Mouse (Mus musculus) embryonic facial prominence, embryonic 14.5 days (tissue): ENCODE measurements at regions not wholly inside any gene's neighbourhood (a gene's known extent, or its start where the extent isn't known, plus 50 kb on each side); places are given as distances from the start of the nearest gene placed in this dataset.

Source experiments
- ATAC-seq: fragments of 200-750 bp; cut with Nextera tagmentation; 2 replicates; pipeline ENCODE4 v1.8.0; 2017; ENCODE audit warnings: low read depth, moderate number of reproducible peaks, moderate TSS enrichment
- DNase-seq: peaks from one replicate; pipeline ENCODE4 v3.0.0-alpha.2; 2015; ENCODE audit warnings: low spot score
- H3K27ac ChIP-seq: fragments of 300-500 bp; sonication (generic); replicated peaks from 2 replicates; pipeline ENCODE4 v1.5.1; 2014; ENCODE audit warnings: low read depth, mild to moderate bottlenecking, low read length, moderate library complexity
- H3K27me3 ChIP-seq: fragments of 300-500 bp; sonication (generic); replicated peaks from 2 replicates; pipeline ENCODE4 v1.6.1; 2014; ENCODE audit warnings: low read length; ENCODE audit not compliant: control insufficient read depth, insufficient read depth
- H3K36me3 ChIP-seq: fragments of 300-500 bp; sonication (generic); 2 replicates; pipeline ENCODE4 v1.6.1; 2014; ENCODE audit warnings: low read length, mixed read lengths; ENCODE audit not compliant: control insufficient read depth, insufficient read depth
- H3K4me1 ChIP-seq: fragments of 300-500 bp; sonication (generic); 2 replicates; pipeline ENCODE4 v1.6.1; 2014; ENCODE audit warnings: antibody characterized with exemption, low read length; ENCODE audit not compliant: control insufficient read depth, insufficient read depth
- H3K4me2 ChIP-seq: fragments of 300-500 bp; sonication (generic); 2 replicates; pipeline ENCODE4 v1.6.1; 2014; ENCODE audit warnings: low read depth, mild to moderate bottlenecking, low read length, moderate library complexity, mixed read lengths
- H3K4me3 ChIP-seq: fragments of 300-500 bp; sonication (generic); 2 replicates; pipeline ENCODE4 v1.5.1; 2014; ENCODE audit warnings: low read depth, mild to moderate bottlenecking, low read length
- H3K9ac ChIP-seq: fragments of 300-500 bp; sonication (generic); 2 replicates; pipeline ENCODE4 v1.6.1; 2014; ENCODE audit warnings: low read depth, mild to moderate bottlenecking, low read length, moderate library complexity, mixed read lengths
- H3K9me3 ChIP-seq: fragments of 300-500 bp; sonication (generic); 2 replicates; pipeline ENCODE4 v1.6.1; 2016; ENCODE audit warnings: low read length; ENCODE audit not compliant: control insufficient read depth
- whole genome bisulfite sequencing: fragments of 180-500 bp; shearing (Covaris S2); extraction: QIAGEN DNeasy Blood & Tissue Kit; methylation state at CpG from one replicate; pipeline ENCODE4 v1.1.7; 2014; 5-methylcytosine and 5-hydroxymethylcytosine counted together

- DNase-seq (no peak), ATAC-seq (no peak)
- no peaks in the 10 kb centered on the region for H3K36me3 ChIP-seq
- H3K9ac ChIP-seq: no peak overlapping the region
- no peaks in the 10 kb centered on the region; the same call in 1 of the 2 replicates for H3K4me1 ChIP-seq
- no peaks in the 10 kb centered on the region for H3K9me3 ChIP-seq
- H3K4me2 ChIP-seq: no peak overlapping the region
- no peak overlapping the region for H3K27ac ChIP-seq
- 49% methylated on average over 7 of the region's 7 CpGs for WGBS
- no peak overlapping the region for H3K4me3 ChIP-seq
- H3K27me3 ChIP-seq: no peaks in the 10 kb centered on the region
Observed at GRCm38 (mm10) chr2:50373006-50373405, 76.4 kb upstream of the Mmadhc start.

GRCm38 (mm10) chr2:50368831-50369230 lies 72.2 kb upstream of the Mmadhc start:
- DNase-seq (no peak), ATAC-seq (no peak)
- no peak overlapping the region for H3K4me3 ChIP-seq
- H3K9me3 ChIP-seq: no peaks in the 10 kb centered on the region
- WGBS: 74% methylated on average over 4 of the region's 4 CpGs
- H3K9ac ChIP-seq: no peak overlapping the region
- H3K36me3 ChIP-seq: no peaks in the 10 kb centered on the region
- H3K27me3 ChIP-seq: no peaks in the 10 kb centered on the region
- no peak overlapping the region for H3K27ac ChIP-seq
- H3K4me2 ChIP-seq: no peak overlapping the region
- no peaks in the 10 kb centered on the region; the same call in 1 of the 2 replicates for H3K4me1 ChIP-seq

- WGBS: 62% methylated on average over 6 of the region's 6 CpGs
- H3K9me3 ChIP-seq: no peaks in the 10 kb centered on the region
- H3K36me3 ChIP-seq: no peaks in the 10 kb centered on the region
- no peak overlapping the region for H3K9ac ChIP-seq
- H3K4me3 ChIP-seq: no peak overlapping the region
- no peaks in the 10 kb centered on the region for H3K27me3 ChIP-seq
- H3K27ac ChIP-seq: no peak overlapping the region
- no peak overlapping the region for H3K4me2 ChIP-seq
- ATAC-seq (no peak), DNase-seq (peak; percentile 15)
- no peaks in the 10 kb centered on the region; the same call in 1 of the 2 replicates for H3K4me1 ChIP-seq
Observed at GRCm38 (mm10) chr2:50368351-50368750, 71.8 kb upstream of the Mmadhc start.

GRCm38 (mm10) chr2:50365221-50365620 lies 68.6 kb upstream of the Mmadhc start:
- no peak for ATAC-seq
- 46% methylated on average over 6 of the region's 6 CpGs for WGBS
- Histone ChIP-seq H3K4me3 (no peak overlapping the region), H3K4me1 (no peaks in the 10 kb centered on the region), H3K9me3 (no peaks in the 10 kb centered on the region), H3K4me2 (no peak overlapping the region), H3K27me3 (no peaks in the 10 kb centered on the region), H3K9ac (no peak overlapping the region), H3K36me3 (no peaks in the 10 kb centered on the region), H3K27ac (no peak overlapping the region)
- no peak for DNase-seq

- Histone ChIP-seq H3K36me3 (no peaks in the 10 kb centered on the region), H3K4me2 (no peak overlapping the region), H3K27ac (no peak overlapping the region), H3K4me3 (no peak overlapping the region), H3K27me3 (no peaks in the 10 kb centered on the region), H3K4me1 (no peaks in the 10 kb centered on the region), H3K9me3 (no peaks in the 10 kb centered on the region), H3K9ac (no peak overlapping the region)
- no peak for ATAC-seq
- 81% methylated on average over 2 of the region's 2 CpGs for WGBS
- DNase-seq: no peak
Observed at GRCm38 (mm10) chr2:50356089-50356488, 59.5 kb upstream of the Mmadhc start.

- peak; percentile 77 for DNase-seq
- Histone ChIP-seq H3K4me2 (no peak overlapping the region), H3K27ac (no peak overlapping the region), H3K27me3 (no peaks in the 10 kb centered on the region), H3K36me3 (no peaks in the 10 kb centered on the region), H3K4me1 (0 out of 2 replicates have a peak, but pooled peaks cover 3% of the 10 kb centered on the region), H3K9me3 (no peaks in the 10 kb centered on the region), H3K9ac (no peak overlapping the region), H3K4me3 (no peak overlapping the region)
- 33% methylated on average over 10 of the region's 10 CpGs for WGBS
- peak; percentile 41; the same call in 1 of the 2 replicates for ATAC-seq
Observed at GRCm38 (mm10) chr2:50347486-50348265, 51.1 kb upstream of the Mmadhc start.
